Mouse (Mus musculus) ES-E14 (cell line): ENCODE measurements around the gene Tmpo. TPM values are rescaled to one million over a fixed set of nuclear protein-coding genes. Genes with fewer than 3 reads are reported as not detected.

Source experiments
- DNase-seq: peaks from one replicate; pipeline ENCODE4 v3.0.0-alpha.2; 2013; ENCODE audit warnings: low read depth, low spot score
- H3K27ac ChIP-seq: 2 replicates; pipeline ENCODE4 v1.5.1; 2012; ENCODE audit warnings: low read depth, mild to moderate bottlenecking, low read length, moderate library complexity, mixed read lengths; ENCODE audit not compliant: poor library complexity, insufficient read depth, severe bottlenecking
- H3K36me3 ChIP-seq: 2 replicates; pipeline ENCODE4 v1.6.1; 2012; ENCODE audit warnings: mild to moderate bottlenecking, low read length, moderate library complexity, mixed read lengths; ENCODE audit not compliant: control insufficient read depth, poor library complexity, insufficient read depth, severe bottlenecking
- H3K4me1 ChIP-seq, 2 experiments: fragments of 150-350 bp in 1 of 2; sonication (generic) in 1 of 2; 2 replicates each; pipeline ENCODE4 v1.6.1; 2012; ENCODE audit warnings: low read length in 2 of 2, mild to moderate bottlenecking in 1 of 2, mixed read lengths in 1 of 2; ENCODE audit not compliant: control insufficient read depth in 2 of 2, insufficient read depth in 2 of 2, poor library complexity in 1 of 2
- H3K4me3 ChIP-seq, 2 experiments: fragments of 150-350 bp in 1 of 2; sonication (generic) in 1 of 2; 2 replicates each; pipeline ENCODE4 v1.5.1; 2012; ENCODE audit warnings: low read length in 2 of 2, low read depth in 1 of 2, mild to moderate bottlenecking in 1 of 2, mixed read lengths in 1 of 2; ENCODE audit not compliant: insufficient read depth in 1 of 2, poor library complexity in 1 of 2, severe bottlenecking in 1 of 2
- H3K9ac ChIP-seq: 2 replicates; pipeline ENCODE4 v1.6.1; 2012; ENCODE audit warnings: low read depth, mild to moderate bottlenecking, low read length, mixed read lengths; ENCODE audit not compliant: poor library complexity, insufficient read depth, severe bottlenecking
- H3K9me3 ChIP-seq: fragments of 150-350 bp; sonication (generic); 2 replicates; pipeline ENCODE4 v1.6.1; 2012; ENCODE audit warnings: low read depth, mild to moderate bottlenecking, low read length; ENCODE audit not compliant: control insufficient read depth, insufficient read depth
- CHD2 ChIP-seq: IDR thresholded peaks from 2 replicates; pipeline ENCODE4 v1.6.1; 2014; ENCODE audit warnings: mild to moderate bottlenecking, low read depth, low read length, inconsistent platforms
- HCFC1 ChIP-seq: IDR thresholded peaks from 2 replicates; pipeline ENCODE4 v1.6.1; 2012; ENCODE audit warnings: low read length, inconsistent platforms, borderline replicate concordance; ENCODE audit not compliant: insufficient read depth
- MAFK ChIP-seq: IDR thresholded peaks from 2 replicates; pipeline ENCODE4 v1.6.1; 2014; ENCODE audit warnings: mild to moderate bottlenecking, low read depth, low read length, inconsistent platforms; ENCODE audit not compliant: insufficient read depth
- ZC3H11A ChIP-seq: IDR thresholded peaks from 2 replicates; pipeline ENCODE4 v1.6.1; 2012; ENCODE audit warnings: low read depth, mild to moderate bottlenecking, inconsistent platforms, low read length, borderline replicate concordance
- ZNF384 ChIP-seq: IDR thresholded peaks from 2 replicates; pipeline ENCODE4 v1.6.1; 2012; ENCODE audit warnings: low read depth, low read length, inconsistent platforms
- in situ Hi-C, 2 experiments: fragments of 600-800 bp; cut with MboI; formaldehyde crosslinking; loops; one replicate each; pipeline ENCODE4 v1.15.1; 2025; ENCODE audit warnings: low sequenced_read_pairs in 2 of 2, inconsistent platforms in 1 of 2; ENCODE audit not compliant: unreplicated experiment in 2 of 2
- total RNA-seq: library from RNA; depleted of rRNA; stranded (reverse); fragments of 300-350 nt; gene quantifications from 2 replicates; pipeline ENCODE4 v1.2.3, GENCODE M21; 2012

Tmpo gene
- total RNA-seq, 1 experiment = 189 TPM

- TF ChIP-seq MAFK (no peak), ZC3H11A (no peak), HCFC1 (no peak), ZNF384 (no peak), CHD2 (no peak)
- H3K4me1 ChIP-seq = peaks cover 2 to 3% of the 10 kb centered on the region in 2 experiments; a peak in 1 of 4 replicates
- H3K9ac ChIP-seq = no peak overlapping the region
- in situ Hi-C loops = no loop called here
- no peak overlapping the region for H3K27ac ChIP-seq
- no peaks in the 10 kb centered on the region for H3K9me3 ChIP-seq
- H3K4me3 ChIP-seq = no peak overlapping the region
- no peak for DNase-seq
- no peaks in the 10 kb centered on the region for H3K36me3 ChIP-seq
Observed at GRCm38 (mm10) chr10:91196778-91197177, 15.7 kb upstream of the Tmpo start.

DNA sequence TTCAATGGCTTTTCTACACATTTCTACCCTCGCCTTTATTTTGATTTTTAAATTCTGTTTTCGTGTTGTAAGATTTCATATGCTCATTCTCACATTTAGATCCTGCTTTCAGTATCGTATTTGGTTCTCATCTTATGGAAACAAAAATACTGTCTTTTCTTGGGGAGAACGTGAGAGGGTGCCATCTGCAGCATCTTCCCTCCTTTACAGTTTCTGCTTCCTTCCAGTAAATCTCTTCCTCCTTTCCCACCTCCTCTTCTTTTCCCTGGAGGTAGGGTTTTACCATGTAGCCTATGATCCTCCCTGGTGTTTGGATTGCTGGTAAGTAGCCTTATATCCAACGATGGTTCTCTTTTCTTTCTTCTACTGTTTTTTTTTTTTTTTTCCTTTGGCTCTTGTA lies 14.6 kb upstream of the Tmpo start:
- Histone ChIP-seq H3K4me3 (no peak overlapping the region), H3K4me1 (peaks cover 2 to 3% of the 10 kb centered on the region in 2 experiments; a peak in 1 of 4 replicates), H3K36me3 (no peaks in the 10 kb centered on the region), H3K27ac (no peak overlapping the region), H3K9me3 (no peaks in the 10 kb centered on the region), H3K9ac (no peak overlapping the region)
- DNase-seq = no peak
- TF ChIP-seq ZNF384 (no peak), ZC3H11A (no peak), CHD2 (no peak), HCFC1 (no peak), MAFK (no peak)
- in situ Hi-C loops = no loop called here

- no peaks in the 10 kb centered on the region for H3K36me3 ChIP-seq
- peaks cover 2 to 3% of the 10 kb centered on the region in 2 experiments; a peak in 1 of 4 replicates for H3K4me1 ChIP-seq
- H3K27ac ChIP-seq = no peak overlapping the region
- no peak for DNase-seq
- peak overlapping the region; percentile 39 to 62 for H3K4me3 ChIP-seq
- H3K9ac ChIP-seq = no peak overlapping the region
- TF ChIP-seq ZC3H11A (no peak), ZNF384 (no peak), MAFK (no peak), HCFC1 (no peak), CHD2 (no peak)
- in situ Hi-C loops = no loop called here
- no peaks in the 10 kb centered on the region for H3K9me3 ChIP-seq
Observed at GRCm38 (mm10) chr10:91195091-91195490, 14.0 kb upstream of the Tmpo start.

DNA sequence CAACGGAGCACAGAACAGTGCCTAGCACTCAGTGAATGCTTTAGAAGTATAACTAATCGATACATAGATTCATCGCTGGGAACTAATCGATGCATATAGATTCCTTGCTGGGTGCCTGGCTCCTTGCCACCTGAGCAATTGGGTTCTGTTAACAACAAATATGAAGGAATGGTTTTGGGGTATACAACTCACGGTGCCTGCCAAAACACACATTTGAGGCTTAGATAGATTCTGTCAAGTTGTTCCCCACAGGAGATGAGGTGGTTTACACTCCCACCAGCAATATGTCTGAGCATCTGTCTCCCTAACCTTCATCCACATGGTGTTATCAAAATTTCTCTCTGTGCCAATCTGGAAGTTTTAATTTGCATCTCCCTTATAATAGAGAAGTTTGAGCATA lies 10.7 kb upstream of the Tmpo start:
- no peaks in the 10 kb centered on the region for H3K36me3 ChIP-seq
- H3K27ac ChIP-seq = no peak overlapping the region
- peaks cover 2 to 9% of the 10 kb centered on the region in 2 experiments; a peak in 2 of 4 replicates for H3K4me1 ChIP-seq
- in situ Hi-C loops = no loop called here
- H3K9me3 ChIP-seq = no peaks in the 10 kb centered on the region
- TF ChIP-seq ZNF384 (no peak), HCFC1 (no peak), MAFK (no peak), ZC3H11A (no peak), CHD2 (no peak)
- no peak for DNase-seq
- H3K4me3 ChIP-seq = no peak overlapping the region
- H3K9ac ChIP-seq = no peak overlapping the region

GRCm38 (mm10) chr10:91189476-91189875 lies 8.4 kb upstream of the Tmpo start:
- in situ Hi-C loops = no loop called here

More at GRCm38 (mm10) chr10:91189476-91189875, 8.4 kb upstream of the Tmpo start:
- H3K27ac ChIP-seq = no peak overlapping the region
- DNase-seq = no peak
- H3K9ac ChIP-seq = no peak overlapping the region
- H3K4me3 ChIP-seq = no peak overlapping the region
- no peaks in the 10 kb centered on the region for H3K36me3 ChIP-seq
- no peak for TF ChIP-seq HCFC1
- TF ChIP-seq CHD2 = no peak
- TF ChIP-seq MAFK = no peak
- no peak for TF ChIP-seq ZC3H11A
- no peak for TF ChIP-seq ZNF384
- no peaks in the 10 kb centered on the region for H3K9me3 ChIP-seq
- peaks cover 0 to 8% of the 10 kb centered on the region in 2 experiments; a peak in 2 of 4 replicates for H3K4me1 ChIP-seq
